Mouse (Mus musculus) stomach, embryonic 16.5 days (tissue): Measurements from ENCODE around the gene Atg7. TPM values are rescaled to one million over a fixed set of nuclear protein-coding genes. Genes with fewer than 3 reads are reported as not detected.

Experiments used
- ATAC-seq: fragments of 200-750 bp; cut with Nextera tagmentation; 2 replicates; pipeline ENCODE4 v1.8.0; 2017; ENCODE audit warnings: moderate number of reproducible peaks, moderate TSS enrichment; ENCODE audit not compliant: insufficient read depth, low FRiP score
- H3K27ac ChIP-seq: fragments of 300-500 bp; sonication (generic); 2 replicates; pipeline ENCODE4 v1.5.1; 2014; ENCODE audit warnings: low read length
- H3K27me3 ChIP-seq: fragments of 300-500 bp; sonication (generic); 2 replicates; pipeline ENCODE4 v1.6.1; 2014; ENCODE audit warnings: low read length, control low read depth, mixed read lengths; ENCODE audit not compliant: control insufficient read depth, insufficient read depth
- H3K36me3 ChIP-seq: fragments of 300-500 bp; sonication (generic); 2 replicates; pipeline ENCODE4 v1.6.1; 2014; ENCODE audit warnings: low read length; ENCODE audit not compliant: control insufficient read depth, insufficient read depth
- H3K4me1 ChIP-seq: fragments of 300-500 bp; sonication (generic); 2 replicates; pipeline ENCODE4 v1.6.1; 2014; ENCODE audit warnings: low read length, control low read depth, mixed read lengths; ENCODE audit not compliant: control insufficient read depth, insufficient read depth
- H3K4me2 ChIP-seq: fragments of 300-500 bp; sonication (generic); 2 replicates; pipeline ENCODE4 v1.6.1; 2014; ENCODE audit warnings: low read depth, low read length, mixed read lengths
- H3K4me3 ChIP-seq: fragments of 300-500 bp; sonication (generic); replicated peaks from 2 replicates; pipeline ENCODE4 v1.5.1; 2014; ENCODE audit warnings: mild to moderate bottlenecking, low read length
- H3K9ac ChIP-seq: fragments of 300-500 bp; sonication (generic); 2 replicates; pipeline ENCODE4 v1.6.1; 2014; ENCODE audit warnings: low read length
- H3K9me3 ChIP-seq: fragments of 300-500 bp; sonication (generic); replicated peaks from 2 replicates; pipeline ENCODE4 v1.6.1; 2016; ENCODE audit warnings: low read length, control low read depth; ENCODE audit not compliant: control insufficient read depth
- WGBS: fragments of 180-500 bp; shearing (Covaris S2); extraction: QIAGEN DNeasy Blood & Tissue Kit; methylation state at CpG from one replicate; pipeline ENCODE4 v1.1.7; 2014; 5-methylcytosine and 5-hydroxymethylcytosine counted together
- polyA plus RNA-seq: library from polyadenylated mRNA; unstranded; fragments of >200 nt; fragmentation: Nextera tagmentation; extraction: Ambion mirVana; gene quantifications from 2 replicates; pipeline ENCODE4 v1.2.1, GENCODE M21; 2015

Atg7 gene
- polyA plus RNA-seq, 1 experiment from 2014 or later: 21.9 TPM

- no peak overlapping the region for H3K27ac ChIP-seq
- H3K9ac ChIP-seq: no peak overlapping the region
- ATAC-seq: no peak
- 88% methylated on average over 5 of the region's 5 CpGs for WGBS
- H3K4me3 ChIP-seq: no peak overlapping the region
- no peaks in the 10 kb centered on the region for H3K9me3 ChIP-seq
- peaks cover 19% of the 10 kb centered on the region; the same call in 1 of the 2 replicates for H3K4me1 ChIP-seq
- no peaks in the 10 kb centered on the region for H3K27me3 ChIP-seq
- H3K4me2 ChIP-seq: no peak overlapping the region
- H3K36me3 ChIP-seq: peaks cover 6% of the 10 kb centered on the region; the same call in 1 of the 2 replicates
Measured at GRCm38 (mm10) chr6:114863501-114863900, 220.6 kb downstream of the Atg7 start.

GRCm38 (mm10) chr6:114864421-114864820, 221.5 kb downstream of the Atg7 start:
- 88% methylated on average over 8 of the region's 8 CpGs for WGBS
- no peak overlapping the region for H3K27ac ChIP-seq
- no peak overlapping the region for H3K4me3 ChIP-seq
- H3K9me3 ChIP-seq: no peaks in the 10 kb centered on the region
- no peak overlapping the region for H3K4me2 ChIP-seq
- no peak overlapping the region for H3K9ac ChIP-seq
- no peak for ATAC-seq
- H3K27me3 ChIP-seq: no peaks in the 10 kb centered on the region
- H3K4me1 ChIP-seq: peaks cover 20% of the 10 kb centered on the region
- peaks cover 5% of the 10 kb centered on the region; the same call in 1 of the 2 replicates for H3K36me3 ChIP-seq

- no peak for ATAC-seq
- Histone ChIP-seq H3K27me3 (no peaks in the 10 kb centered on the region), H3K4me2 (no peak overlapping the region), H3K36me3 (peaks cover 5% of the 10 kb centered on the region; the same call in 1 of the 2 replicates), H3K4me1 (peaks cover 33% of the 10 kb centered on the region), H3K9ac (no peak overlapping the region), H3K9me3 (no peaks in the 10 kb centered on the region), H3K4me3 (no peak overlapping the region), H3K27ac (no peak overlapping the region)
- WGBS: 64% methylated on average over 3 of the region's 3 CpGs
Measured at GRCm38 (mm10) chr6:114866078-114866477, 223.2 kb downstream of the Atg7 start.

GRCm38 (mm10) chr6:114866619-114867018, 223.7 kb downstream of the Atg7 start:
- WGBS: 81% methylated on average over 4 of the region's 4 CpGs
- Histone ChIP-seq H3K9ac (no peak overlapping the region), H3K27ac (no peak overlapping the region), H3K27me3 (no peaks in the 10 kb centered on the region), H3K36me3 (peaks cover 5% of the 10 kb centered on the region; the same call in 1 of the 2 replicates), H3K4me3 (no peak overlapping the region), H3K4me2 (no peak overlapping the region), H3K9me3 (no peaks in the 10 kb centered on the region), H3K4me1 (peaks cover 29% of the 10 kb centered on the region)
- ATAC-seq: no peak

- no peak for ATAC-seq
- 77% methylated on average over 7 of the region's 7 CpGs for WGBS
- no peak overlapping the region for H3K27ac ChIP-seq
Measured at GRCm38 (mm10) chr6:114868656-114869055, 225.8 kb downstream of the Atg7 start.

GRCm38 (mm10) chr6:114869501-114870076, 226.7 kb downstream of the Atg7 start:
- no peak overlapping the region for H3K27ac ChIP-seq
- ATAC-seq: no peak
- H3K4me2 ChIP-seq: no peak overlapping the region
- 71% methylated on average over 6 of the region's 6 CpGs for WGBS
- H3K4me3 ChIP-seq: no peak overlapping the region
- no peaks in the 10 kb centered on the region for H3K27me3 ChIP-seq
- no peaks in the 10 kb centered on the region for H3K36me3 ChIP-seq
- H3K4me1 ChIP-seq: peaks cover 50% of the 10 kb centered on the region
- H3K9ac ChIP-seq: no peak overlapping the region
- no peaks in the 10 kb centered on the region for H3K9me3 ChIP-seq

More at GRCm38 (mm10) chr6:114868656-114869055, 225.8 kb downstream of the Atg7 start:
- no peak overlapping the region for H3K4me2 ChIP-seq
- H3K4me1 ChIP-seq: peaks cover 41% of the 10 kb centered on the region
- no peaks in the 10 kb centered on the region for H3K27me3 ChIP-seq
- H3K9ac ChIP-seq: no peak overlapping the region
- no peaks in the 10 kb centered on the region for H3K9me3 ChIP-seq
- H3K36me3 ChIP-seq: no peaks in the 10 kb centered on the region
- H3K4me3 ChIP-seq: no peak overlapping the region

GRCm38 (mm10) chr6:114871010-114871660, 228.2 kb downstream of the Atg7 start:
- 90% methylated on average over 14 of the region's 14 CpGs for WGBS

GRCm38 (mm10) chr6:114873808-114874137, 230.9 kb downstream of the Atg7 start:
- 60% methylated on average over 3 of the region's 3 CpGs for WGBS

More at GRCm38 (mm10) chr6:114871010-114871660, 228.2 kb downstream of the Atg7 start:
- no peaks in the 10 kb centered on the region for H3K27me3 ChIP-seq
- H3K27ac ChIP-seq: no peak overlapping the region
- no peak overlapping the region for H3K9ac ChIP-seq
- H3K4me3 ChIP-seq: no peak overlapping the region
- H3K9me3 ChIP-seq: no peaks in the 10 kb centered on the region
- no peak overlapping the region for H3K4me2 ChIP-seq
- H3K4me1 ChIP-seq: peaks cover 59% of the 10 kb centered on the region
- no peak for ATAC-seq
- H3K36me3 ChIP-seq: no peaks in the 10 kb centered on the region

GRCm38 (mm10) chr6:114874138-114874928, 231.4 kb downstream of the Atg7 start:
- Histone ChIP-seq H3K36me3 (no peaks in the 10 kb centered on the region), H3K4me2 (peak overlapping the region; percentile 90), H3K9ac (peak overlapping the region; percentile 77), H3K27ac (peak overlapping the region; percentile 99), H3K4me3 (peak overlapping the region; percentile 54), H3K9me3 (no peaks in the 10 kb centered on the region), H3K27me3 (no peaks in the 10 kb centered on the region), H3K4me1 (peaks cover 72% of the 10 kb centered on the region)
- ATAC-seq: peak; percentile 31; the same call in 1 of the 2 replicates
- WGBS: 10% methylated on average over 19 of the region's 19 CpGs

More at GRCm38 (mm10) chr6:114873808-114874137, 230.9 kb downstream of the Atg7 start:
- Histone ChIP-seq H3K9me3 (no peaks in the 10 kb centered on the region), H3K36me3 (no peaks in the 10 kb centered on the region), H3K27ac (peak overlapping the region; percentile 99), H3K4me1 (peaks cover 68% of the 10 kb centered on the region), H3K4me3 (peak overlapping the region; percentile 54), H3K4me2 (peak overlapping the region; percentile 90), H3K27me3 (no peaks in the 10 kb centered on the region), H3K9ac (peak overlapping the region; percentile 77)
- no peak for ATAC-seq
